Mouse (Mus musculus) cerebral cortex, adult 2 months (tissue): ENCODE measurements around the gene Gm5741.

Source experiments
- WGBS: fragments of 180-500 bp; shearing (Covaris S2); methylation state at CpG from one replicate; pipeline ENCODE4 v1.1.7; 2018; 5-methylcytosine and 5-hydroxymethylcytosine counted together

The Gm5741 gene

GRCm38 (mm10) chr8:85073041-85073612 is 5.3 kb upstream of the Gm5741 start:
- 81% methylated on average over 15 of the region's 15 CpGs for WGBS

- 18% methylated on average over 9 of the region's 9 CpGs for WGBS
Measured at GRCm38 (mm10) chr8:85072364-85072929, 4.7 kb upstream of the Gm5741 start.

GRCm38 (mm10) chr8:85071514-85072281 is 3.9 kb upstream of the Gm5741 start, which contains the start of gene Dhps:
Gene Dhps, plus strand, starts transcription at chr8:85071757.
- WGBS: under 1% methylated on average over 68 of the region's 68 CpGs

GRCm38 (mm10) chr8:85071041-85071440 is 3.3 kb upstream of the Gm5741 start:
- WGBS: 84% methylated on average over 5 of the region's 5 CpGs

GRCm38 (mm10) chr8:85067155-85067554 is 627 bp downstream of the Gm5741 start:
- 94% methylated on average over 2 of the region's 2 CpGs for WGBS

- WGBS: 41% methylated on average over 2 of the region's 2 CpGs
Measured at GRCm38 (mm10) chr8:85065213-85065612, 2.6 kb downstream of the Gm5741 start.

- 96% methylated on average over 4 of the region's 4 CpGs for WGBS
Measured at GRCm38 (mm10) chr8:85062603-85063002, 5.2 kb downstream of the Gm5741 start.

- under 1% methylated on average over 53 of the region's 53 CpGs for WGBS
Measured at GRCm38 (mm10) chr8:85059879-85060616, 7.7 kb downstream of the Gm5741 start, which contains the start of gene Fbxw9. Gene Fbxw9, plus strand, starts transcription at chr8:85060055.

- WGBS: 80% methylated on average over 7 of the region's 7 CpGs
Measured at GRCm38 (mm10) chr8:85057367-85057766, 10.4 kb downstream of the Gm5741 start.

- 93% methylated on average over 6 of the region's 6 CpGs for WGBS
Measured at GRCm38 (mm10) chr8:85043619-85044018, 24.2 kb downstream of the Gm5741 start.

- WGBS: under 1% methylated on average over 57 of the region's 57 CpGs
Measured at GRCm38 (mm10) chr8:85037681-85038531, 29.9 kb downstream of the Gm5741 start.

- 2% methylated on average over 14 of the region's 14 CpGs for WGBS
Measured at GRCm38 (mm10) chr8:85037366-85037680, 30.5 kb downstream of the Gm5741 start.

- WGBS: under 1% methylated on average over 59 of the region's 59 CpGs
Measured at GRCm38 (mm10) chr8:85036718-85037365, 30.9 kb downstream of the Gm5741 start, which contains the start of gene Tnpo2. Gene Tnpo2, plus strand, starts transcription at chr8:85036915.

- under 1% methylated on average over 9 of the region's 9 CpGs for WGBS
Measured at GRCm38 (mm10) chr8:85036381-85036717, 31.4 kb downstream of the Gm5741 start.

- WGBS: under 1% methylated on average over 15 of the region's 15 CpGs
Measured at GRCm38 (mm10) chr8:85035728-85036310, 32.0 kb downstream of the Gm5741 start.

GRCm38 (mm10) chr8:85035165-85035727 is 32.5 kb downstream of the Gm5741 start:
- WGBS: 6% methylated on average over 12 of the region's 12 CpGs

GRCm38 (mm10) chr8:85034764-85035163 is 33.0 kb downstream of the Gm5741 start:
- WGBS: 2% methylated on average over 13 of the region's 13 CpGs

- WGBS: 75% methylated on average over 1 of the region's 1 CpGs
Measured at GRCm38 (mm10) chr8:85033867-85034266, 33.9 kb downstream of the Gm5741 start.

- WGBS: 78% methylated on average over 4 of the region's 4 CpGs
Measured at GRCm38 (mm10) chr8:85032622-85033311, 35.0 kb downstream of the Gm5741 start.

- WGBS: 84% methylated on average over 14 of the region's 14 CpGs
Measured at GRCm38 (mm10) chr8:85029271-85029670, 38.5 kb downstream of the Gm5741 start.
